ENCODE assay signal across 22 mouse cellular contexts in genomic region chr13:104187357-104187756, GRCm38 (mm10). TPM values are rescaled to one million over a fixed set of nuclear protein-coding genes. Genes with fewer than 3 reads are reported as not detected.
"Had no signal": no experiment of that assay in that cellular context is flagged by ENCODE, and none has a peak within 500 bp of the region (broad histone marks: within the 10 kb centered on the region; RNA-seq: fewer than 3 reads in every experiment).

No protein-coding gene starts in this region.

- H3K4me1 ChIP-seq: heart, embryonic 10.5 days; heart, embryonic 12.5 days; hindbrain, embryonic 13.5 days; hindbrain, embryonic 15.5 days; limb, embryonic 13.5 days; limb, embryonic 15.5 days; liver, embryonic 12.5 days had no signal

- H3K27ac ChIP-seq: heart, embryonic 10.5 days; hindbrain, embryonic 13.5 days; hindbrain, embryonic 15.5 days; hindbrain, postnatal 0 days; limb, embryonic 13.5 days; limb, embryonic 15.5 days; liver, embryonic 12.5 days; liver, embryonic 14.5 days had no signal

- H3K4me2 ChIP-seq: heart, embryonic 12.5 days; hindbrain, embryonic 13.5 days; hindbrain, embryonic 15.5 days; limb, embryonic 13.5 days; limb, embryonic 15.5 days; liver, embryonic 12.5 days had no signal

- H3K4me3 ChIP-seq: heart, embryonic 10.5 days; heart, embryonic 12.5 days; hindbrain, embryonic 13.5 days; hindbrain, embryonic 15.5 days; limb, embryonic 13.5 days; limb, embryonic 15.5 days; liver, embryonic 12.5 days had no signal

- H3K9me3 ChIP-seq: heart, embryonic 10.5 days; heart, embryonic 12.5 days; hindbrain, embryonic 13.5 days; hindbrain, embryonic 15.5 days; limb, embryonic 13.5 days; limb, embryonic 15.5 days; liver, embryonic 12.5 days had no signal

- DNase-seq: gastrocnemius, postnatal 14 days; gastrocnemius, postnatal 36 days; heart, adult 18-20 months; heart, postnatal 10 days; heart, postnatal 36 days; kidney, adult 18-20 months; kidney, adult 8-10 months; kidney, postnatal 10 days; kidney, postnatal 25 days; kidney, postnatal 4 days; layer of hippocampus, adult 9-11 months; layer of hippocampus, postnatal 36 days; left cerebral cortex, postnatal 4 days had no signal

- H3K9ac ChIP-seq: heart, embryonic 12.5 days; hindbrain, embryonic 13.5 days; hindbrain, embryonic 15.5 days; limb, embryonic 13.5 days; limb, embryonic 15.5 days; liver, embryonic 12.5 days; liver, embryonic 14.5 days had no signal

- H3K27me3 ChIP-seq: heart, embryonic 12.5 days; hindbrain, embryonic 13.5 days; hindbrain, embryonic 15.5 days; limb, embryonic 13.5 days; limb, embryonic 15.5 days; liver, embryonic 12.5 days had no signal

- ATAC-seq: hindbrain, postnatal 0 days; liver, embryonic 12.5 days had no signal

RNA-seq across cellular contexts. Expression of gene Cenpk, which starts 41.1 kb away (rescaled TPM):
- total RNA-seq: gastrocnemius, postnatal 36 days had no signal
